Mouse (Mus musculus): ENCODE measurements at regions not wholly inside any gene's neighbourhood (a gene's known extent, or its start where the extent isn't known, plus 50 kb on each side); places are given as distances from the start of the nearest gene placed in this dataset.

GRCm38 (mm10) chr16:76544972-76545371, 171.3 kb upstream of the Nrip1 start:
- TF ChIP-seq CTCF (IDR thresholded peaks at IDR 0.05; ENCODE audit: control insufficient read depth, insufficient read depth, insufficient replicate concordance, low read depth, low read length) (no peak), POLR2A (IDR thresholded peaks at IDR 0.05; ENCODE audit: control insufficient read depth, low read depth, low read length) (no peak)
